Mouse (Mus musculus) neural tube, embryonic 15.5 days (tissue): ENCODE results near the gene Lman1l. TPM values are rescaled to one million over a fixed set of nuclear protein-coding genes. Genes with fewer than 3 reads are reported as not detected.

Experiments
- polyA plus RNA-seq: library from polyadenylated mRNA; unstranded; fragments of >200 nt; fragmentation: Nextera tagmentation; extraction: Ambion mirVana; gene quantifications from 2 replicates; pipeline ENCODE4 v1.2.1, GENCODE M21; 2015

The Lman1l gene
- polyA plus RNA-seq, 1 experiment from 2014 or later: not detected

Other genes starting within 250 kb of the Lman1l start
- gene Ppcdc, start 180.7 kb downstream of the Lman1l start, polyA plus RNA-seq: 18.4 and 22.7 TPM in 2 replicates
- gene Scamp5, start 152.7 kb downstream of the Lman1l start, polyA plus RNA-seq: 91.1 and 112 TPM in 2 replicates
- 17.4 and 23.5 TPM in 2 replicates for gene Rpp25, start 116.7 kb downstream of the Lman1l start, polyA plus RNA-seq
- gene Cox5a, start 99.5 kb downstream of the Lman1l start, polyA plus RNA-seq: 949 and 1,085 TPM in 2 replicates
- gene Fam219b, start 83.2 kb downstream of the Lman1l start, polyA plus RNA-seq: 22.3 and 23.8 TPM in 2 replicates
- gene Mpi, start 68.0 kb downstream of the Lman1l start, polyA plus RNA-seq: 75.8 and 81.7 TPM in 2 replicates
- gene Scamp2, start 59.8 kb downstream of the Lman1l start, polyA plus RNA-seq: 43.5 and 48.5 TPM in 2 replicates
- gene Ulk3, start 31.3 kb downstream of the Lman1l start, polyA plus RNA-seq: 32.1 and 36.5 TPM in 2 replicates
- 0.11 and 0.23 TPM in 2 replicates for gene Cplx3, start 14.5 kb downstream of the Lman1l start, polyA plus RNA-seq
- 43.1 and 50.0 TPM in 2 replicates for gene Csk, start 32.9 kb upstream of the Lman1l start, polyA plus RNA-seq
- not detected in 2 replicates for gene Cyp1a2, start 62.9 kb upstream of the Lman1l start, polyA plus RNA-seq
- 0.09 and 0.12 TPM in 2 replicates for gene Cyp1a1, start 67.2 kb upstream of the Lman1l start, polyA plus RNA-seq
- gene Edc3, start 87.8 kb upstream of the Lman1l start, polyA plus RNA-seq: 27.6 and 29.4 TPM in 2 replicates
- gene Clk3, start 145.1 kb upstream of the Lman1l start, polyA plus RNA-seq: 63.6 and 65.7 TPM in 2 replicates
- 6.7 and 8.9 TPM in 2 replicates for gene Arid3b, start 216.0 kb upstream of the Lman1l start, polyA plus RNA-seq